Mouse (Mus musculus) ovary, postnatal 10 days (tissue): ENCODE data around the gene Harbi1.
A peak's percentile ranks its signal among the peaks of the same experiment; 100 is the strongest.

Experiments
- DNase-seq: peaks from one replicate; pipeline ENCODE4 v3.0.0; 2022; ENCODE audit warnings: low spot score

Gene Harbi1

GRCm38 (mm10) chr2:91710272-91711234 lies at the start of gene Harbi1, which contains the start of gene Atg13:
Gene Harbi1 (plus strand): TSS chr2:91710852.
Gene Atg13 (minus strand): TSS chr2:91710576.
- DNase-seq, result peak; percentile 81

GRCm38 (mm10) chr2:91660981-91661380 lies 49.7 kb upstream of the Harbi1 start:
- DNase-seq, result no peak

- DNase-seq, result no peak
Measured at GRCm38 (mm10) chr2:91664780-91665179, 45.9 kb upstream of the Harbi1 start.

- DNase-seq, result no peak
Measured at GRCm38 (mm10) chr2:91666386-91666910, 44.2 kb upstream of the Harbi1 start.

- DNase-seq, result no peak
Measured at GRCm38 (mm10) chr2:91667747-91668146, 42.9 kb upstream of the Harbi1 start.

GRCm38 (mm10) chr2:91669326-91669725 lies 41.3 kb upstream of the Harbi1 start:
- DNase-seq, result no peak

- DNase-seq, result no peak
Measured at GRCm38 (mm10) chr2:91670038-91670437, 40.6 kb upstream of the Harbi1 start.

- no peak for DNase-seq
Measured at GRCm38 (mm10) chr2:91673587-91673986, 37.1 kb upstream of the Harbi1 start.

GRCm38 (mm10) chr2:91674895-91675294 lies 35.8 kb upstream of the Harbi1 start:
- DNase-seq, result no peak

GRCm38 (mm10) chr2:91676420-91676819 lies 34.2 kb upstream of the Harbi1 start:
- DNase-seq, result no peak

GRCm38 (mm10) chr2:91676961-91677360 lies 33.7 kb upstream of the Harbi1 start:
- DNase-seq, result no peak

GRCm38 (mm10) chr2:91682850-91683249 lies 27.8 kb upstream of the Harbi1 start:
- DNase-seq, result no peak

GRCm38 (mm10) chr2:91683919-91684318 lies 26.7 kb upstream of the Harbi1 start:
- DNase-seq, result no peak

GRCm38 (mm10) chr2:91689452-91689851 lies 21.2 kb upstream of the Harbi1 start:
- DNase-seq, result no peak

- DNase-seq, result no peak
Measured at GRCm38 (mm10) chr2:91695436-91696224, 15.0 kb upstream of the Harbi1 start.

- no peak for DNase-seq
Measured at GRCm38 (mm10) chr2:91696225-91696590, 14.4 kb upstream of the Harbi1 start.

GRCm38 (mm10) chr2:91699225-91699624 lies 11.4 kb upstream of the Harbi1 start:
- no peak for DNase-seq

- DNase-seq, result no peak
Measured at GRCm38 (mm10) chr2:91701366-91701765, 9.3 kb upstream of the Harbi1 start.

- no peak for DNase-seq
Measured at GRCm38 (mm10) chr2:91705736-91706135, 4.9 kb upstream of the Harbi1 start.

GRCm38 (mm10) chr2:91706456-91706855 lies 4.2 kb upstream of the Harbi1 start:
- no peak for DNase-seq

- DNase-seq, result no peak
Measured at GRCm38 (mm10) chr2:91708361-91708760, 2.3 kb upstream of the Harbi1 start.

- peak; percentile 2 for DNase-seq
Measured at GRCm38 (mm10) chr2:91711256-91711925, 739 bp downstream of the Harbi1 start.
